15 mouse cellular contexts compared by ENCODE assay signal in the genomic region with DNA sequence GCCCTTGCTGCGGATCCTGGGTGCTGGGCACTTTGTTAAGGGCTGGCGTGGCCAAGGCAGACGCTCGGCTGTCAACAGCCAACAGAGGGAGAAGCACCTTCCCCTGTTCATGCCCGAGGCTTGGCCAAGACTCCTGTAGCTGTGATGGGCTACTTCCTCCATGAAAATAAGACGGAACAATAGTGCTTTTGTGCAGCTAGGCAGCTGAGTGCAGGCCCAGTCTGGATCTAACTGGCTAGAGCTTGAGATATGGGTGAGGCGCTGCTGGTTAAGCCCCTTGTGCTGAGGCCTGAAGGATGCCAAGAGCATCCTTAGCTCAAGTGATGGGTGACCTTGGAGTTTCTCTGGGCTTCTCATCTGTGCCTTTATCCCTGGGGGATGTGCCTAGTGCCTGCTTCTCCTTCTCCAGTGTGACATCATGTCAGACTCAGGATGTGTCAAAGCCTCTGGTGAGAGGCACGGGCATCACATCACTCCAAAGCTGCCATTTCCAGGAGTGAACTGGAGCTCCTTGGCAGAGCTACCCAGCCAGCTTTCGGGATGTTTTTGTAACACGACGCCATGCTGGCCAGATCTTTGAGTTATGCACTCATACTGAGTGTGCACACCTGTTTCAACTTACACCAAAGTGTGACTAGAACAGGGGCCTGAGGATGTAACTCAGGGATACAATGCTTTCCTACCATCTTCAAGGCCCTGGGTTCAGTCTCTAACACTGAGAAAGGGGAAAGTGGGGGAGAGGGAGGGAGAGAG.
A peak's percentile ranks its signal among the peaks of the same experiment; 100 is the strongest.
DNase-seq lines count a peak whose midpoint lies in the region; ATAC-seq lines count a peak whose summit lies in the region.
"Had no signal": no experiment of that assay in that cellular context is flagged by ENCODE, and none has a peak within 500 bp of the region (broad histone marks: within the 10 kb centered on the region; RNA-seq: fewer than 3 reads in every experiment).

No protein-coding gene starts in this region.

- no peaks in the 10 kb centered on the region for H3K4me1 ChIP-seq in kidney, embryonic 14.5 days (ENCODE audit: control insufficient read depth, insufficient read depth, low read length)
- H3K4me1 ChIP-seq in midbrain, embryonic 16.5 days (ENCODE audit: control insufficient read depth, insufficient read depth, low read length): no peaks in the 10 kb centered on the region
- H3K4me1 ChIP-seq: megakaryocyte, embryonic 14.5 days had no signal

- H3K4me2 ChIP-seq in kidney, embryonic 14.5 days (replicated peaks; ENCODE audit: low read depth, low read length): no peak overlapping the region
- H3K4me2 ChIP-seq in midbrain, embryonic 16.5 days (ENCODE audit: low read length): no peak overlapping the region
- H3K4me2 ChIP-seq: hindbrain, embryonic 13.5 days had no signal

- H3K27ac ChIP-seq in kidney, embryonic 14.5 days (ENCODE audit: low read depth, low read length): no peak overlapping the region
- no peak overlapping the region for H3K27ac ChIP-seq in midbrain, embryonic 16.5 days (ENCODE audit: low read length)
- H3K27ac ChIP-seq: heart, adult 2 months; hindbrain, embryonic 13.5 days; layer of hippocampus, adult 2 months had no signal

- DNase-seq in kidney, postnatal 25 days: no peak
- DNase-seq in Muller cell, postnatal 12 days (ENCODE audit: inconsistent ontology term): peak; percentile 17
- DNase-seq in ZHBTc4 (ENCODE audit: low read depth, low spot score): peak; percentile 98
- DNase-seq in fibroblast of lung, adult 2 months (ENCODE audit: low read depth): peak; percentile 27
- no peak for DNase-seq in urinary bladder, adult 18-20 months (ENCODE audit: low spot score in 2 of 2)
- DNase-seq: cerebellum, adult 2 months; heart, adult 2 months; kidney, adult 2 months; liver, postnatal 0 days had no signal

- H3K27me3 ChIP-seq in kidney, embryonic 14.5 days (ENCODE audit: control insufficient read depth, insufficient read depth, low read length): no peaks in the 10 kb centered on the region
- H3K27me3 ChIP-seq in midbrain, embryonic 16.5 days (ENCODE audit: control insufficient read depth, insufficient read depth, low read depth, low read length): no peaks in the 10 kb centered on the region
- H3K27me3 ChIP-seq: CH12.LX; hindbrain, embryonic 13.5 days; megakaryocyte, embryonic 14.5 days had no signal

- no peaks in the 10 kb centered on the region for H3K36me3 ChIP-seq in kidney, embryonic 14.5 days (ENCODE audit: control insufficient read depth, insufficient read depth, low read length)
- no peaks in the 10 kb centered on the region for H3K36me3 ChIP-seq in midbrain, embryonic 16.5 days (ENCODE audit: control insufficient read depth, insufficient read depth, low read length)
- H3K36me3 ChIP-seq: hindbrain, embryonic 13.5 days had no signal

- H3K4me3 ChIP-seq in kidney, embryonic 14.5 days (ENCODE audit: low read length): no peak overlapping the region
- no peak overlapping the region for H3K4me3 ChIP-seq in midbrain, embryonic 16.5 days (ENCODE audit: low read depth, low read length)
- H3K4me3 ChIP-seq: heart, adult 2 months; hindbrain, embryonic 13.5 days; layer of hippocampus, adult 2 months; megakaryocyte, embryonic 14.5 days had no signal

- H3K9me3 ChIP-seq in kidney, embryonic 14.5 days (ENCODE audit: control insufficient read depth, low read length): no peaks in the 10 kb centered on the region
- no peaks in the 10 kb centered on the region for H3K9me3 ChIP-seq in midbrain, embryonic 16.5 days (replicated peaks; ENCODE audit: control insufficient read depth, low read length, poor library complexity, severe bottlenecking)
- H3K9me3 ChIP-seq: hindbrain, embryonic 13.5 days had no signal

- no peak overlapping the region for H3K9ac ChIP-seq in kidney, embryonic 14.5 days (ENCODE audit: low read depth, low read length)
- no peak overlapping the region for H3K9ac ChIP-seq in midbrain, embryonic 16.5 days (ENCODE audit: low read depth, low read length)
- H3K9ac ChIP-seq: hindbrain, embryonic 13.5 days; liver, postnatal 0 days had no signal

- peak; percentile 24; the same call in 1 of the 2 replicates for ATAC-seq in kidney, embryonic 14.5 days (ENCODE audit: low FRiP score, low TSS enrichment)
- ATAC-seq in midbrain, embryonic 16.5 days: no peak
- ATAC-seq: liver, postnatal 0 days had no signal

- 58% methylated on average over 11 of the region's 11 CpGs for WGBS in kidney, embryonic 14.5 days
- WGBS in midbrain, embryonic 16.5 days: 74% methylated on average over 11 of the region's 11 CpGs

Comparison
In these comparisons a context has a peak if more than half of its experiments do, and no peak if none do; other contexts are left out.
1. DNase-seq: peak in Muller cell, postnatal 12 days (single experiment), ZHBTc4 (single experiment) and fibroblast of lung, adult 2 months (single experiment); none in kidney, postnatal 25 days (0 of 2) and urinary bladder, adult 18-20 months (0 of 2).